Mouse (Mus musculus): ENCODE results near the gene Rgs12.

Rgs12 gene

GRCm38 (mm10) chr5:34931516-34932457 is 17.5 kb upstream of the Rgs12 start:
- no peak for DNase-seq (ENCODE audit: low spot score)

- DNase-seq (ENCODE audit: low spot score): no peak
These were observed 16.8 kb upstream of the Rgs12 start for GRCm38 (mm10) chr5:34932458-34932806.

GRCm38 (mm10) chr5:34933461-34933860 is 15.8 kb upstream of the Rgs12 start:
- no peak for DNase-seq (ENCODE audit: low spot score)

GRCm38 (mm10) chr5:34941710-34942470 is 7.4 kb upstream of the Rgs12 start:
- no peak for DNase-seq (ENCODE audit: low spot score)

GRCm38 (mm10) chr5:34943428-34943827 is 5.8 kb upstream of the Rgs12 start:
- no peak for DNase-seq (ENCODE audit: low spot score)

- DNase-seq (ENCODE audit: low spot score): no peak
These were observed 545 bp downstream of the Rgs12 start for GRCm38 (mm10) chr5:34949769-34950211.

- DNase-seq (ENCODE audit: low spot score): no peak
These were observed 1.4 kb downstream of the Rgs12 start for GRCm38 (mm10) chr5:34950486-34951160.

- no peak for DNase-seq (ENCODE audit: low spot score)
These were observed 2.1 kb downstream of the Rgs12 start for GRCm38 (mm10) chr5:34951161-34951834.

- DNase-seq (ENCODE audit: low spot score): no peak
These were observed 5.3 kb downstream of the Rgs12 start for GRCm38 (mm10) chr5:34954508-34954907.

GRCm38 (mm10) chr5:34955630-34956029 is 6.4 kb downstream of the Rgs12 start:
- no peak for DNase-seq (ENCODE audit: low spot score)

- no peak for DNase-seq (ENCODE audit: low spot score)
These were observed 6.9 kb downstream of the Rgs12 start for GRCm38 (mm10) chr5:34956151-34956550.

- DNase-seq (ENCODE audit: low spot score): no peak
These were observed 7.8 kb downstream of the Rgs12 start for GRCm38 (mm10) chr5:34957015-34957414.

GRCm38 (mm10) chr5:34960021-34960420 is 10.8 kb downstream of the Rgs12 start:
- DNase-seq (ENCODE audit: low spot score): no peak

- no peak for DNase-seq (ENCODE audit: low spot score)
These were observed 16.3 kb downstream of the Rgs12 start for GRCm38 (mm10) chr5:34965531-34965930.

GRCm38 (mm10) chr5:34968386-34968785 is 19.1 kb downstream of the Rgs12 start:
- DNase-seq (ENCODE audit: low spot score): no peak

GRCm38 (mm10) chr5:34972471-34972870 is 23.2 kb downstream of the Rgs12 start:
- no peak for DNase-seq (ENCODE audit: low spot score)

GRCm38 (mm10) chr5:34973560-34974317 is 24.5 kb downstream of the Rgs12 start:
- no peak for DNase-seq (ENCODE audit: low spot score)

- no peak for DNase-seq (ENCODE audit: low spot score)
These were observed 25.7 kb downstream of the Rgs12 start for GRCm38 (mm10) chr5:34974773-34975443.

GRCm38 (mm10) chr5:34976540-34977292 is 27.5 kb downstream of the Rgs12 start:
- DNase-seq (ENCODE audit: low spot score): no peak

- no peak for DNase-seq (ENCODE audit: low spot score)
These were observed 30.9 kb downstream of the Rgs12 start for GRCm38 (mm10) chr5:34980099-34980498.
